Mouse (Mus musculus): ENCODE measurements around the gene Psmf1.

GRCm38 (mm10) chr2:151743845-151744244, at the start of gene Psmf1:
- TF ChIP-seq POLR2A (IDR thresholded peaks at IDR 0.05; ENCODE audit: insufficient read depth, low read depth, low read length) = no peak
- TF ChIP-seq EP300 (IDR thresholded peaks at IDR 0.05; ENCODE audit: insufficient read depth, low read depth, low read length) = no peak
